Mouse (Mus musculus): ENCODE results near the gene Gfra1. TPM values are rescaled to one million over a fixed set of nuclear protein-coding genes. Genes with fewer than 3 reads are reported as not detected.

The Gfra1 gene
- 0.21 TPM in 1 of 2 replicates, not detected in the other for total RNA-seq (2015)
- total RNA-seq (2017): 0.28 and 0.48 TPM in 2 replicates

DNA sequence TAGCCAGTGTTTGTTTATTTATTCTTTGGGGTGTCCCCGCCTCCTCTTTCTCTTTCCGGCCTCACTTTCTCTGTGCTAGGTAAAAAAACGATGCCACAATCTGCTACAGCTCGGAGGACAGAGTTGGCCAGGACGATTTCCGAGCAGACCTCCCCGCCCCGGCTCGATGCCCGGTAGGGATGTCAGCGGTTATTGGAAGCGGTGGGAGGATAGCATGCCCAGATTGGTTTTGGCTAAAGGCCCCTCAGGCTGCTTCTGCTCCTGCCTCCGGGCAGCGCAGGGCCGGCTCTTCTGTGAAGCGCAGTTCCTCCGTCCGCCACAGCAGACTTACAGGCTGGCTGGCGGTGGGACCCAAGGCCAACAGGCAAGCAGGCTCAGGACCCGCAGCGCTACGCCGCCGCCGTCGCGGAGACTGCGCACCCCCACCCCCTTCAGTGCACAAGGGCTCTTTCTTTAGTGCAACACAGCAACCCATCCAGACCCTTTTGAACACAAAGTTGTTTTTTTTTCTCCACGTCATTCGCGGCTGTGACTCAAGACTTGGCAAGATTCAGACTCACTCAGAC, at the start of gene Gfra1:
Gene Gfra1 (minus strand): TSS at position 414 of the 566 bp plus-strand sequence.
- ATAC-seq (ENCODE audit: poor library complexity, severe bottlenecking): peak; percentile 34; the same call in 1 of the 2 replicates

- ATAC-seq (ENCODE audit: poor library complexity, severe bottlenecking): no peak
These were observed 44.3 kb upstream of the Gfra1 start for GRCm38 (mm10) chr19:58500049-58500448.

DNA sequence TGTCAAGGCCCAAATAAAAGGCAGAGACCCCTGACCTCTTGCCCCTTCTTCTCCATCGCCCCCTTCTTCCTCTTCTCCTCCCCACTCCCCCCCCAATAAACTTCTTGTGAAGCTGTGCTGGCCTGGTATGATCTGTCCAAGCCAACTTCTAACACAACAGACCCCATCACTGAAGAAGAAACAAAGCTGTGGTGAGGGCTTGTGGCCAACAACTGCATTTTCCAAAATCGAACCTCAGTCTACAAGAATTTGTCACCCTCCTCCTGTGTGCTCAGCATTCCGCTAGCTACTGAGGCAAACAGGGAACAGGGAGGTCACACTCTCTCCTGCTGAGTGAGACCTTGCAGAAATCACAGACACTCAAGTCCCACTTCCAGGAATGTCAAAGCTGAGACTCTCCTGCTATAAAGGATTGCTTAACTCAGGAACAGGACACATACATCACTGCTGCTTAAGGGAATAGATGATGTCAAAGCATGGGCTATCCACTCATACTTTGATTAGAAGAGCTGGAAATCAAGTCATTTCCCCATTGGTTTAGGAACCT, 43.8 kb upstream of the Gfra1 start:
- no peak for ATAC-seq (ENCODE audit: poor library complexity, severe bottlenecking)

DNA sequence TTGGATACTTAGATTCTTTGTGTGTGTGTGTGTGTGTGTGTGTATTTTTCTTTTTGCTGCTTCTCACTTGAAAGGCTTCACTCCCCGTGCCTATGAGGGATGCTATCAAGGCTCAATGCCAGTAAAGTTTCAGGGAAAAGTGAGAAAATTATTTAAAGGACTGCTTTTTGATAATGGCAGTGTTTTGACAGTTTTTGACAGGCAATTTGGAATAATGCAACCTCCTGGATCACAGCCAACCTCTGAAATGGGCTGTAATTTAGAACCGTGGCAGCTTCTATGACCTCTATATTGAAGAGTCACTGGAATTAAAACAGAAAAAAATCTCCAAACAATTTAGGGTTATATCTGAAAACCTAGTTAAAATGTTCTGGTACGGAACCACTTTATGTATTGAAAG, 41.4 kb upstream of the Gfra1 start:
- ATAC-seq (ENCODE audit: poor library complexity, severe bottlenecking): no peak

GRCm38 (mm10) chr19:58486686-58487085, 31.0 kb upstream of the Gfra1 start:
- no peak for ATAC-seq (ENCODE audit: poor library complexity, severe bottlenecking)

- no peak for ATAC-seq (ENCODE audit: poor library complexity, severe bottlenecking)
These were observed 26.8 kb upstream of the Gfra1 start for GRCm38 (mm10) chr19:58482373-58482977.

DNA sequence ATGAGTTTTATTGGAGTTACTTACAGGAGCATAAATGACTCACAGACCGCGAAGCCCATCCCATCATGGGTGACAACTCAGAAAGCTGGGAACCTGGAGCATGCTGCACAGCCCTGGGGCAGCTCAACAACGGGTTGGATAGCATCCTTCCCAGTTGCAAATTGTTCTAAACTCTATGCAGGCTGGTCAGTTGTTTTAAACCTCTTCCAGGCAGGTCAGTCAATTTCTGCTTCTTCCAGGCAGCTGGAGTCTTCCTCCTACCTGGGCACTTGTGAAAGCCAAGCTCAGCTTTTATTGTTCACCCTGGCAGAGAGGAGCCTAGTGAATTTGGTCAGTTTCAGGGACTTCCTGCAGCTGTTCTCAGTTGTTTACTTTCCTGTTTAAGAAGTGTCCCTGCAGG, 18.5 kb upstream of the Gfra1 start:
- no peak for ATAC-seq (ENCODE audit: poor library complexity, severe bottlenecking)

DNA sequence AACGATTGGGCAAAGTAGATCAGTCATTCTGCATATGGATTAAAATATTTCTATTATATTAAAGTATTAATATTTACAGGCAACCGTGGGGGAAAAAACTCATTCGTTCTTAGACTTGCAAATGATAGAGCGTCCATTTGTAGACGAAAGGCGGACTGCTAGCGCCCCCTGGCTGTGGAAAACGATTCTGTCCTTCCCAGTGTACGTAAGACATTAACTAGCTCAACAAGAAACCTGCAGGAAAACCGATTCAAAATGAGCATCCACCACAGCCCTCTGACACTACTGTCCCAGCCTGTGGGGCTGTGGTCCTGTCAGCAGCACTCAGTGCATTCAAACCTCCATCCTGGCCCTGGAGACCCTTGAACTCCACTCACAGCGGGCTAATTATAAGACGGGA, 13.7 kb upstream of the Gfra1 start:
- ATAC-seq (ENCODE audit: poor library complexity, severe bottlenecking): peak; percentile 80

DNA sequence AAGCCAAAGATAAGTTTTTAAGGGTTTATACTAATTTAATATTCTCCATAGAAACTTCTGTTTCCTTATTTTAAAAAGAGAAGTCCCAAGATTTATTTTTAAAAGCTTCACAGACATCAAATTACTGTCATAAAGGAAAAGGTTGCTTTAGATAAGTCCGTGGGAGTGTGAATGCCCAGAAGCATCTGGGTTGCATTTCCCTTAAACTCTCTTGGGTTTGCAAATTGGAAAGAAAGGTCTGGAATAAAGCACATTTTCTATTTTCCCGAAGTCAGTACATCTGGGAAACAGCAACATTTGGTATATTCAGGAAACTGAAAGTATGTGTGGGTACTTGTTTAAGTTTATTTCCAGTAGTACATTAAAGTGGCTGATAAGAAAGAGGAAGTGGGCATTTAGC, 12.6 kb upstream of the Gfra1 start:
- no peak for ATAC-seq (ENCODE audit: poor library complexity, severe bottlenecking)

DNA sequence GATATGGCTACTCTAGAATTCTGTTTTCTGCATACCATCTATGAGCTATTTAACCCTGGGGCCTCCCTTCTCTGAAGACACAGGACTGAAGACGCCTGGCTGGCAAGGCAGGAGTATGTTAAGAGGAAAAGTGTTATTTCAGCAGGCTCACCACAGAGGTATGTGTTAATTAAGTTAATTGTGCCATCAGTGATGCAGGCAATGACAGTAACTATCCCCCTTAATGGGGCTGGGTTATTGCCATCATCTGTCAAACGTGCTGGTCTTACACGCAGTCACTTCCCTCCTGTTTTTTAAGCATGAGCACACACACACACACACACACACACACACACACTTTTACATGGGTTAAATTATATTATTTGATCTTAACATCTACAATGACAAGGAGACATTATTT, 8.0 kb upstream of the Gfra1 start:
- ATAC-seq (ENCODE audit: poor library complexity, severe bottlenecking): no peak

DNA sequence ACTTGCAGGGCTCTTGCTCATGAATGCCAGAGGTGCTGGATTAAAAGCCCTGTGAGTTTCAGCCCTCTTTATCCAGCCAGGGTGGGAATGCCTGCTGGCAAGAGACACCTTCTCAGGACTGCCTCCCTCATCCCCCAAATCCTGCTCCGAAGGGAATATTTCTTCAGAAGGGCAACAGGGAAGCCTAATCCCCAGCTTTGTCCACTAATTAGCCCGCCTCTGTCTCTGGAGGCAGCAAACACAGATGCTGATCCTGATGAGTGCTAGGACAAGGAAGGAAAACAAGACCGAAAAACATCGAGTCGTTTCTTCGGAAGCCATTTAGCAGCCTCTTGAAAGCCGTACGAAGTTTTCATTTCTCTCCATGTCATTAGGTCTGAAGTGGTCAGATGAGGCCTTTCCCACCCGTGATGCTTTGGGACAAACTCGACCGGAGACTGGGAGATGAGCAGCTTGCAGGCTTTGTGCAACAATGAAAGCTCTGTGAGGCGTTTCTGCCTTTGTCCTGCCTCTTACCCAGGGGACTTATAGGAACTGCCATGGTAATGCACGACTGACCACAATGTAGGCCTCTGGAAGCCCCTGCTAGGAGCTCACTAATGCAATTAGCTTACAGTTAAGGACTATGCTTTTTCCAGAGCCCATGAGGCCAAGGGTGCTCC, 4.8 kb upstream of the Gfra1 start:
- no peak for ATAC-seq (ENCODE audit: poor library complexity, severe bottlenecking)

- no peak for ATAC-seq (ENCODE audit: poor library complexity, severe bottlenecking)
These were observed 867 bp upstream of the Gfra1 start for GRCm38 (mm10) chr19:58456491-58457061.

GRCm38 (mm10) chr19:58455061-58455495, 631 bp downstream of the Gfra1 start:
- no peak for ATAC-seq (ENCODE audit: poor library complexity, severe bottlenecking)

- ATAC-seq (ENCODE audit: poor library complexity, severe bottlenecking): 0 out of 2 replicates have a peak, but pooled peaks have one; percentile 15
These were observed 1.2 kb downstream of the Gfra1 start for GRCm38 (mm10) chr19:58454261-58455060.

DNA sequence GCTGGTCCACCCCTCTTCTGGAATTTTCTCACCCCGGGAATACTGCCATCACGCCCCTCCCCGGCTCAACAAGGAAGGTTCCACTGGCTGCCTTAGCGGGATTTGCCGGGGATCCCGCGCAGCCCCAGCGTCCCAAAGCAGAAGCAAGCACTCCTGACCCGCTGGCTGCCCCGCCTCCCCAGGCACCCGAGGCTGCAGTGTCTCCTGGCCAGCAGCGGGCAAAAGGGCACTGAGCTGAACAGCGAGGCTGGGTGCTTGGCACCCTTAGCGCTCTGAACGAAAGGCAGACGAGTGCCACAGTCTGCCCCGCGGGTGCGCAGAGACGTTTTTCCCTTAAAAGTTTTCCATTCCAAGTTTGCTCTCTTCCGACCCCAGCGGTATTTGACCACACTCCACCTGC, 2.1 kb downstream of the Gfra1 start:
- peak; percentile 64 for ATAC-seq (ENCODE audit: poor library complexity, severe bottlenecking)

DNA sequence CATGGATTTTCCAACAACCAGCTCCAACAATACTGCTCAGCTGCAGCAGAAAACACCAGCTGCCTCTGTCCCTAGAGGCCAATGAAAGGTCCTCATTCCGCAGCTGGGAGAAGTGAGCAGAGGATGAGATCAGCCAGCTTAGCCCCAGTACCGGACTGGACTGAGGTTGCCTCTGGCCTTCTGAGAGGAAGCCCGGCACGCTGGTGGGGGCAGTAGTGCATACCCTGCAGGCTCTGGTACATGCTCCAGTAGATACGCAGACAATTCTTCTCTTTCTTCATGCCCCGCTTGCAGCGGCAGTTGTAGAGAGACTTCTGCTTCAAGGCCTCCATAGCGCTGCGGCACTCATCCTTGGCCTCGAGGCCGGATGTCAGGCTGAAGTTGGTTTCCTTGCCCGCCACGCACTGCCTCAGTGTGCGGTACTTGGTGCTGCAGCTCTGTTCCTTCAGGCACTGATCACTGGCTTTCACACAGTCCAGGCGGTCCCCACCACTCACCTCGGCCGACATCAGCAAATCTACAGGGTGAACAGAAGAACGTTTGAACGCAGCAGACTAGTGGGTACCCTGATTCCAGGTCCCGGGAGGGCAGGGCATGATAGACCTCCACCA, 2.7 kb downstream of the Gfra1 start:
- ATAC-seq (ENCODE audit: poor library complexity, severe bottlenecking): peak; percentile 38; the same call in 1 of the 2 replicates

DNA sequence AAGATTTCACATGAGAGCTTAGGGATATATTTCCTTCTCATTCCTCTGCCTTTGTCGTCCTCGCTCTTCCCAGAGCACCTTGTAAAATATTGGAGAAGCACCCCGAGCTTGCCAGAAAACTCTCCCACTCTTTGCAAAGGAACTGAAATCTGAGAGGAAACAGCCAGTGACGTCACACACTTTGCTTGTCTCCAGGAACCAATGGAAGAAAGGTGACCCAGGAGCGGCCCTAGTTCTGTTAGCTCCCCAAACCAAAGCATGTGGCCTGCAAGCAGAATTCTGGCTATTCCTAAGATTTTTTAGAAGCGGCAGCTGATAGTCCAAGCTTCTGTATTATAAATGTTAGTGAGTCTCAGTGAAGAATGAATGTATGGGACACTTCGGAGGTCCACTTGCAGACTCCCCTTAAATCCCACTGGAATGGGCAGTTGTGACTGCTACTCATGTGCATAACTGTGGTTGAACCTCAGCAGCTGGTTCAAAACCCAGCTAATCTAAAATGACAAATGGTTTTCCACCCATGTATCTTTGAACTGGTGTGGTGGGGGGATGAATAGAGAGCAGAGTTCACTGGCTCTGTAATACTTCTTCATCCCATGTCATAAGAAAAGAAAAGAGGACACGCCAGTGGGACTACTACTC, 3.4 kb downstream of the Gfra1 start:
- no peak for ATAC-seq (ENCODE audit: poor library complexity, severe bottlenecking)

DNA sequence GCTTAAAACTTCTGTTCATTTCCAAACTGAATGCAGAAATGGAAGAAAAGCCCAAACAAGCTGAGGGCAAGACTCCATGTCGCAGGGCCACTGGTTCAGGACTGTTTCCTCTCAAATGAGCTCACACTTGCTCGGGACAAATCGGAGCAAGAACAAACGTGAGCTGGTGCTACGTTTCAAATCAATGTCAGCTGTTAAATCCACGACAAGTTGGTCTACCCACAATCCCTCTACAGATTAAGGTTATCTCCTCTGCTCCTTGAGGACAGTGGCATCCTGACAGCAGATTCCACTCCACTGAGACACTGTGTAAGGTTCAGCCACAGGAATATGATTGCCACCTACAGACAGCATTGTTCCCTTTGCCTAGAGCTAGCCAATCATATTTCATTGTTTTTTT, 4.4 kb downstream of the Gfra1 start:
- no peak for ATAC-seq (ENCODE audit: poor library complexity, severe bottlenecking)

DNA sequence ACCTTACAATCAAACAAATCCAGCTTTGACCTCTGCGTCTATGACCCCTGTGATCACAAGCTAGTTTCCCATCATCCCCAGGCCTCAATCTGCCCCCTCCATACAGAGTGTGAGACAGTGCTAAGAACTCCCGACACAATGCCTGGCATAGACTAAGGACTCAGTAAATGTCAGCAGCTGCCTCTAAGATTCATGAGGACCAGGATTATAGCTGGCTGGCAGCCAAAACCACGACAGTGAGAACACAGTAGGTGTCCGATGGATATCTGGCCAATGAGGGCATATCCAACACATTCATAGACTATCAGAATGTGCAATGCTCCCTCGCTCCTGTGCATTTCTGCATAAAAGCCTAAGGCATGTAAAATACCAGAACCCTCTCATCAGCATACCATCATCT, 5.0 kb downstream of the Gfra1 start:
- ATAC-seq (ENCODE audit: poor library complexity, severe bottlenecking): no peak

All from megakaryocyte, adult 5-6 weeks (primary cell).